Mouse (Mus musculus): ENCODE measurements around the gene Msh5. TPM values are rescaled to one million over a fixed set of nuclear protein-coding genes. Genes with fewer than 3 reads are reported as not detected.

Gene Msh5
- polyA plus RNA-seq, 1 experiment from 2014 or later = 3.2 TPM

DNA sequence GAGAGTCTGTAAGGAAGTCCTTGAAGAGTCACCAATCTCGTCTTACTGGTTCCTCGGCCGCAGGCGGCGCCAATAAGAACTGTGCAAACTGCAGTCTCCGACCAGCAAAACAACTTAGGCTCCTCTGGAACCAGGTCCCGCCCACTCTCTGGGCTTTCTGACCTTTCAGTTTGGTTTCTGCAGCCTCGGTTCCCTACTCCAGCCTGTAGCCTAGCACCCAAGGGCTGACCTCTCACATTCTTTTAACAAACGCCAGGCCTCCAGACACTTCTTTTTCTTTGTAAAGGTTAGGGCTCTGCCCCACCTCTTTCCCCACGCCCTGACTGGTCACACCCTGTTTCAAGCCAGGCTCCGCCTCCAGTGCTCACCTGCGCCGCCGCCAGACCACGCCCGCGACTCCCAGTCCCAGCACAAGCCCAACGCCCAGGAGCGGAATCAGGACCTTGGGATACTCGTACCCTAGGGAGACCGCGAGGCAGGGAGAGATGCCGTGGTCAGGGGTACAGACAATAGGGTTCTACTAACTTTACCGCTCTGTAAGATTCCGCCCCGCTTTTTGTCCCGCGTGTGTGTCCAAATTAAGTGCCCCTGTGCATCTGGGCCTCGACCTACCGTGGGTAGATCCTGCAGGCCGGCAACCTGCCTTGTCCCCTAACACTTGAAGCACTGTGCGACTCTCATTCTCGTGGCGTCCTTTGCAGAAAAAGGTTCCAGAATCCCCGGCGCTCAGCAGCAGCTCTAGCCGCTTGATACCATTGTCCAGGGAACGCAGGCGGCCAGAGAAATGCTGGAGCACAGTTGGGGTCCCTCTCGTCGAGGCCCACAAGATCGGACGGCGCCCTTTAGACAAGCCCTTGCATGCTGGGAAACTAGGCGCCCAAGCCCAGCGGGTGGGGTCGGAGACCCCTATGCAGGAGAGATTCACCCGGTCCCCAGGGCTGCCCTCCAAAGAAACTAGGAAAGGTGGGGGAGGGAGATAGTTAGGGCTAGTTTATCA is 18.7 kb upstream of the Msh5 start, which contains the start of gene Ly6g6c:
TSS of gene Ly6g6c (plus strand) at position 438 of the 997 bp plus-strand sequence.
- 2% methylated on average over 48 of the region's 48 CpGs for WGBS
- ATAC-seq (replicated peaks) = no peak
- Histone ChIP-seq H3K9me3 (no peaks in the 10 kb centered on the region), H3K27ac (replicated peaks) (no peak within 1 kb of the TSS), H3K4me3 (peak within 1 kb of the TSS; percentile 12), H3K9ac (replicated peaks) (no peak within 1 kb of the TSS; the same call in 1 of the 2 replicates), H3K27me3 (peaks cover 24% of the 10 kb centered on the region; the same call in 1 of the 2 replicates), H3K4me1 (peaks cover 29% of the 10 kb centered on the region), H3K36me3 (peaks cover 23% of the 10 kb centered on the region; the same call in 1 of the 2 replicates), H3K4me2 (replicated peaks) (peak within 1 kb of the TSS; percentile 38)

DNA sequence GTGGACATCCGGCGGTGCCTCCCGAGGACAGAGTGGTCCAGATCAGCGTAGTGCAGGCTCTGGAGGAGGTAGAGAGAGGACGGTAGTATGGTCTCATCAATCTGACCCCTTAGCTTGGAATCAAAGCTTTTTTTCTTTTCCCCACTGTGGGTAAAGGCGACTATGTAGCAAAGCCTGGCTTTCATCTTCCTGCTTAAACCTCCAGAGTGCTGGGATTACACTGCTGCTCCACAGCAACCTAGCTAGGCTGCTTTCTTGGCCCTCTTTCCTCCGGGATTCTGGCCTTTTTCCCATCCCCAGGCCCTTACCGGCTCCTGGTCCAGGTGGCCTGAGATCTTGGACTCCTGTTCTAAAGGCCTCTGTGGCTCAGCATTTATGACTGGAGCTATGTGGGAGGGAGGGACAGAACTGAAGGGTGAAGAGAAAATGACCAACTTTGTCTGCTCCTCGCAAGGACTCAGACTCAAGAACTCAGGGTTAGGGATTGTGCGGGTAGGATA is 17.9 kb upstream of the Msh5 start:
- Histone ChIP-seq H3K27ac (replicated peaks) (no peak overlapping the region), H3K4me3 (no peak overlapping the region), H3K4me1 (peaks cover 35% of the 10 kb centered on the region), H3K9ac (replicated peaks) (no peak overlapping the region), H3K27me3 (peaks cover 24% of the 10 kb centered on the region; the same call in 1 of the 2 replicates), H3K36me3 (peaks cover 23% of the 10 kb centered on the region; the same call in 1 of the 2 replicates), H3K4me2 (replicated peaks) (no peak overlapping the region), H3K9me3 (no peaks in the 10 kb centered on the region)
- WGBS = 36% methylated on average over 10 of the region's 10 CpGs
- no peak for ATAC-seq (replicated peaks)

DNA sequence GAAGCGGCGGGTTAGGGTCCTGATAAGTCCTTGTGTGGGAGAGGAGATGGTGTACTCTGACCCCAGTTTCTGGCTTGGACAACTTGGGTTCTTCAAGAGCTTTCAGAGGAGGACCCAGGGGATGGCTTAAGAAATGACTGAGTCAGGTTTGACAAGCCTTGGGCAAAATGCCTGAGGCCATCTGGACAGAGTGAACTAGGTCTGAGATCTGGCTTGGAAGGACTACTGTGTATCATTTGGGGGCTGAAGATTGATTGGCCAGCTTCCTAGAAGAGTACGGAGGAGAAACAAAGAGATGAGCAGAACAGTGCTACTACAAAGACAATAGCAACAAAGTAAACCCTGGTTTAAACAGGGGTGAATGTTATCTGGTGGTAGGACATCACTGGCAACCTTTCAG is 16.9 kb upstream of the Msh5 start:
- no peak for ATAC-seq (replicated peaks)
- no peak overlapping the region for H3K4me2 ChIP-seq (replicated peaks)
- peaks cover 23% of the 10 kb centered on the region; the same call in 1 of the 2 replicates for H3K36me3 ChIP-seq
- H3K27me3 ChIP-seq = peaks cover 24% of the 10 kb centered on the region; the same call in 1 of the 2 replicates
- H3K4me1 ChIP-seq = peaks cover 38% of the 10 kb centered on the region
- no peak overlapping the region for H3K9ac ChIP-seq (replicated peaks)
- H3K27ac ChIP-seq (replicated peaks) = no peak overlapping the region
- 95% methylated on average over 3 of the region's 3 CpGs for WGBS
- no peak overlapping the region for H3K4me3 ChIP-seq
- H3K9me3 ChIP-seq = no peaks in the 10 kb centered on the region

DNA sequence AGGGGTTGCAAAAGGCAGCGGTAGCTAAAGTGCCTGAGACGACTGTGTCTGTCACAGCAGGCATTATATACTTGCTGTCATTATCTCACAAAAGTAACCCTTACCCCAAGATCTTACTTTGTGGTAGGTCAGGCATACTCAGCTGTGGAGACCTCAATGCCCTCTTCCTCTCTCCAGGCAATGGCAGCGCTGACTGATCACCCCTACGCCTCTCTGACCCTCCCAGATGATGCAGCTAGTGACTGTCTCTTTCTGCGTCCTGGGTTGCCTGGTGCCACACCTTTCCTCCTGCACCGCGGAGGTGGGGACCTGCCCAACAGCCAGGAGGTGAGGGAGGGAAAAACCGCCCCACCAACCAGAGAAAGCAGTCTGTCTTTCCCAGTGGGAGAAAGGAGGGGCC is 14.8 kb upstream of the Msh5 start:
- H3K27me3 ChIP-seq = peaks cover 19% of the 10 kb centered on the region; the same call in 1 of the 2 replicates
- peaks cover 26% of the 10 kb centered on the region; the same call in 1 of the 2 replicates for H3K36me3 ChIP-seq
- no peak overlapping the region for H3K27ac ChIP-seq (replicated peaks)
- WGBS = 87% methylated on average over 8 of the region's 8 CpGs
- no peak overlapping the region for H3K9ac ChIP-seq (replicated peaks)
- peaks cover 38% of the 10 kb centered on the region for H3K4me1 ChIP-seq
- no peak for ATAC-seq (replicated peaks)
- no peak overlapping the region for H3K4me2 ChIP-seq (replicated peaks)
- H3K9me3 ChIP-seq = no peaks in the 10 kb centered on the region
- H3K4me3 ChIP-seq = peak overlapping the region; percentile 80; the same call in 1 of the 2 replicates

DNA sequence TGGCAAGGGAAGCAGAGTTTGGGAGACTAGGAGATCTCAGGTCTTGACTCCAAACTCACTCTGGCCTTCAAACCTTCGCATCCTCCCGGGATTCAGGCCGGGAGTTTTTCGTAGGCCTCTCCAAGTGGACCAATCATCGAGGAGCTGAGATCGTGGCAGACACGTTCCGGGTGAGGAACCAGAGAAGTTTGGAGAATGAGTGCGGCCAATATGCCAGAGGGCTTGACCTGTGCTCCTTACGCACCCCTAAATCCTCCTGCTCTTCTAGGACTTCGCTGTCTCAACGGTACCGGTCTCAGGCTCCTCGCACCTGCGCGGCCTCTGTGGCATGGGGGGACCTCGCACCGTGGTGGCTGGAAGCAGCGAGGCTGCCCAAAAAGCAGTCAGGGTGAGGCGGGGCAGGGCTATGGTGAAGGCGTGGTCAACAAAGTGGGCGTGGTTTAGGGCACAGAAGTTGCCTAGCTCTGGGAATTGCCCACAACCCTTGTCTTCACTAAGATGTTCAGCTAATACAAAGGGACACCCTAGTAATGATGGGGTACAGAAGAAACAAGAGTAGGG is 14.3 kb upstream of the Msh5 start:
- 57% methylated on average over 22 of the region's 22 CpGs for whole genome bisulfite sequencing
- peak overlapping the region; percentile 89 for H3K9ac ChIP-seq (replicated peaks)
- H3K27ac ChIP-seq (replicated peaks) = no peak overlapping the region
- ATAC-seq (replicated peaks) = no peak
- H3K36me3 ChIP-seq = peaks cover 27% of the 10 kb centered on the region; the same call in 1 of the 2 replicates
- H3K27me3 ChIP-seq = peaks cover 19% of the 10 kb centered on the region; the same call in 1 of the 2 replicates
- peaks cover 38% of the 10 kb centered on the region for H3K4me1 ChIP-seq
- peak overlapping the region; percentile 80 for H3K4me3 ChIP-seq
- no peaks in the 10 kb centered on the region for H3K9me3 ChIP-seq
- peak overlapping the region; percentile 92 for H3K4me2 ChIP-seq (replicated peaks)

DNA sequence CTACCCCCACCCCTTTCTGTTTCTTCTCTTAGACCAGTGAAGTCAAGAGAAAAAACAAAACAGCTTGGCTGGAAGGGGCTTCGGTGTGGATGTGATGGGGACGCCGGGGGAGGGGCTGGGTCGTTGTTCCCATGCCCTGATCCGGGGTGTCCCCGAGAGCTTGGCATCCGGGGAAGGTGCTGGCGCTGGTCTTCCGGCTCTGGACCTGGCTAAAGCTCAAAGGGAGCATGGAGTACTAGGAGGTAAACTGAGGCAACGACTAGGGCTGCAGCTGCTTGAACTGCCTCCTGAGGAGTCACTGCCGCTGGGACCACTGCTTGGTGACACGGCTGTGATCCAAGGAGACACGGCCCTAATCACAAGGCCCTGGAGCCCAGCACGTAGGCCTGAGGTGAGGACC is 13.5 kb upstream of the Msh5 start:
- Histone ChIP-seq H3K4me1 (peaks cover 32% of the 10 kb centered on the region), H3K27ac (replicated peaks) (no peak overlapping the region), H3K36me3 (peaks cover 30% of the 10 kb centered on the region), H3K27me3 (peaks cover 13% of the 10 kb centered on the region; the same call in 1 of the 2 replicates), H3K4me2 (replicated peaks) (peak overlapping the region; percentile 92), H3K9me3 (no peaks in the 10 kb centered on the region), H3K4me3 (peak overlapping the region; percentile 80), H3K9ac (replicated peaks) (peak overlapping the region; percentile 89)
- WGBS = 16% methylated on average over 14 of the region's 14 CpGs
- ATAC-seq (replicated peaks) = peak; percentile 12; the same call in 1 of the 2 replicates

DNA sequence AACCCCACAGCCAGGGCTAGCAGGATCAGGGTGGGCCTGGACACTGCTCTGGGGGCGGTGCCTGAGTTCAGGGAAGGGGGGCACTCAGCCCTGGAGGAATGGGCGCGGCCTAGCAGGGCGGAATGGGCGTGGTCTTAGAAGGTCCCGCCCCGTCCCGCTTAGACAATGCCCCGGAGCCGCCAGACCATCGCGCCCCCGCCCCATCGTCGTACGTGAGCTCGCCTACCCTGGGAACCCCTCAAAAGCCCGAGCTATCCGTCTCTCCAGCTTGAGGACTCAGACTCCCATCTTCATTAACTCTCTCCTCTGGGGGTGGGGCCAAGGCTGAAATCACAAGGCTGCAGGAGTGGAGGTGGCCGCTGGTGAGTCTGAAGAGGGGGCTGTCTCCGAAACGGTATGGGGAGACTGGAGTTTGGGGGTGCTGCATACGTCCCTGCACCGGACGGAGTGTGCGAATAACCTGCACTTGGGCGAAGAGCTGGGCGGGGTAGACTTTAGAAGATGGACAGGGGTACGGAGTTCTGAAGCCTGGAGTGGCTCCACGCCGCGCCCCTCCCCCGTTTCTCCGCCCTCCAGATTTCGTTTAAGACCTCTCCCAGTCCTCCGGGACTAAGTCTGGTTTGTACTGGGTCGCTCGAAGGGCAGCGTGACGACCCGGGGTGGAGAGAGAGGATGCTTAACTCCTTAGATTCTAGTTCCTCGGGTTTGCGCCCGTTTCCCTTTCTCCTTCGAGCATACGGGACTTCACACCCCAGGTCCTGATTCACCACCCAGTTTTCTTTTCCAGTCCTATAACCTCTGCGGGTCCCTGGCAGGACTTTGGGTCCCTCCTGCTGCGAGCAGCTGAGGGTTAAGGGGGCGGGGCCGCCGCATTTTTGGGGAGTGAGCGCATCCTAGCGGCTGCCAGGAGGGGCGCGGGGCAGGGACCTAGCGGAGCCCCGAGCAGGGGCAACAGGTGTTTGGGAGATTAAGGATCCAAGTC is 12.7 kb upstream of the Msh5 start, which contains the start of gene Ddah2:
TSS of gene Ddah2 (plus strand) at position 125 of the 982 bp plus-strand sequence.
- peak within 1 kb of the TSS; percentile 92 for H3K4me2 ChIP-seq (replicated peaks)
- peak within 1 kb of the TSS; percentile 89 for H3K9ac ChIP-seq (replicated peaks)
- ATAC-seq (replicated peaks) = peak; percentile 89
- H3K9me3 ChIP-seq = no peaks in the 10 kb centered on the region
- H3K4me1 ChIP-seq = peaks cover 24% of the 10 kb centered on the region
- under 1% methylated on average over 57 of the region's 57 CpGs for WGBS
- H3K27me3 ChIP-seq = peaks cover 8% of the 10 kb centered on the region; the same call in 1 of the 2 replicates
- peaks cover 33% of the 10 kb centered on the region for H3K36me3 ChIP-seq
- peak within 1 kb of the TSS; percentile 80 for H3K4me3 ChIP-seq
- peak within 1 kb of the TSS; percentile 91 for H3K27ac ChIP-seq (replicated peaks)

DNA sequence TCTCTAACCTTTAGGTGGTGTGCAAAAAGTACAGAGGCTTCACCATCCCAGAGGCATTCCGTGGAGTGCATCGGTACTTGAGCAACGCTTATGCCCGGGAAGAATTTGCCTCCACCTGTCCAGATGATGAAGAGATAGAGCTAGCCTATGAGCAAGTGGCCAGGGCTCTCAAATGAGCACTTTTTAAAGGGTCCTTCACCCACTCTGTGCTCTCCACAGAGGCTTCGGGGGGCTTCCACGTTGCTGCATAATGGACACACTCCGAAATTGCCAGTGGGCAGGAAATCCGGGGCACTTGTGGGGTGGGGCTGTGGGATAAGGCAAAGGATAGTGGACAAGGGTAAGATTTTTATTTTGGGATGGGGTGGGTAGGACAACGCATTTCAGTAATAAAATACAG is 11.8 kb upstream of the Msh5 start:
- no peaks in the 10 kb centered on the region for H3K9me3 ChIP-seq
- peaks cover 38% of the 10 kb centered on the region for H3K36me3 ChIP-seq
- 66% methylated on average over 9 of the region's 9 CpGs for WGBS
- no peak overlapping the region; the same call in 1 of the 2 replicates for H3K4me3 ChIP-seq
- H3K4me1 ChIP-seq = peaks cover 24% of the 10 kb centered on the region
- peak overlapping the region; percentile 91; the same call in 1 of the 2 replicates for H3K27ac ChIP-seq (replicated peaks)
- 0 out of 2 replicates have a peak, but pooled peaks have one; percentile 0 for ATAC-seq (replicated peaks)
- H3K4me2 ChIP-seq (replicated peaks) = no peak overlapping the region; the same call in 1 of the 2 replicates
- no peaks in the 10 kb centered on the region for H3K27me3 ChIP-seq
- no peak overlapping the region for H3K9ac ChIP-seq (replicated peaks)

DNA sequence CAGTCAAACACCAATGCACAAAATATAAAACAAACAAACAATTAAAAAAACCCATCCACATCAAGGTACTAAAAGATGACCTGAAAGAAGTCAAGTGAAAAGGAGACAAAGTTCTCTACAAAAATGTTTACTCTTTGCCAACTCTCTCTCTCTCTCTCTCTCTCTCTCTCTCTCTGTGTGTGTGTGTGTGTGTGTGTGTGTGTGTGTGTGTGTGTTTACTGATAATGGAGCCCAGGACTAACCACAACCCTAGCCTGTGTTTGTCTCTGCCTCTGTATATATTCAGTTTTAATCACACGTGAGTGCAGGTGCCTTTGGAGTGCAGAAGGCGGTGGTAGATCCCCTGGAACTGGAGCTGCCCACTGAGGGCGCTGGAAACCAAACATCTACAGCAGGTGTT is 10.5 kb upstream of the Msh5 start:
- no peak overlapping the region for H3K27ac ChIP-seq (replicated peaks)

DNA sequence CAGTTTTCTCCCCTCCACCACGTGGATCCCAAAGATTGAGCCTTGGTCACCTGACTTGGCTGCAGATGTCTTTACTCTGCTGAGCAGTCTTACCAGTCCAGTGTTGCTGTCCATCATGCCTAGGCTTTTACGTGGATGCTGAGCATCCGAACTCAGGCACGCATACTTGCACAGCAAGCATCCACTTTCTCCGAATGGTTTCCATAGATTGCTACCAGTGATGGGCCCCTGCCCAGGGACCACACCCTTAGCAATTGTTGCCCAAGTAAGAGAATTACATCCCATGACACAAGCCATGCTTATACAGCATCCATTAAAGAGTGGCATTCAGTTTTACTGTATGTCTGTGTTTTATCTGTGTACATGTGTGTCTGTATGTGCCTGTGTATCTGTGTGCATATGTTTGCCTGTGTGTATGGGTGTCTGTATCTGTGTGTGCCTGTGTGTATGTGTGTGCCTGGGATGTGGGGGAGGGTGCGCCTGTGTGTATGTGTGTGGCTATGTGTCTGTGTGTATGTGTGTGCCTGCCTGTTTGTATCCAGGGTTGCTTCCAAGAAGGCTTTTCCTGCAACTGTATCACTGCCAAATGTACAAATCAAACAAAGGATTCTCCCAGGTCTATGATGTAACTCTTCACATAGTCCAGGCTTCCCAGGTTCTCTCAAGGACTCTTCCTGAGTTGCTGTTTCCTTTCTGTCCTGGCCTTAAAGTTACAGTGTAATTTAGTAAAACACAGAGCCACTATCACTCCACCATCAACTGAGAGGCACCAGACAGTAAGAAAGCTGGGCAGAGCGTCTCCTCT is 9.3 kb upstream of the Msh5 start:
- peaks cover 22% of the 10 kb centered on the region for H3K36me3 ChIP-seq
- no peak overlapping the region for H3K4me2 ChIP-seq (replicated peaks)
- H3K9ac ChIP-seq (replicated peaks) = no peak overlapping the region
- H3K9me3 ChIP-seq = no peaks in the 10 kb centered on the region
- 91% methylated on average over 7 of the region's 7 CpGs for WGBS
- H3K27me3 ChIP-seq = no peaks in the 10 kb centered on the region
- no peak overlapping the region for H3K27ac ChIP-seq (replicated peaks)
- ATAC-seq (replicated peaks) = no peak
- peaks cover 30% of the 10 kb centered on the region for H3K4me1 ChIP-seq
- H3K4me3 ChIP-seq = no peak overlapping the region

More for the DNA sequence above, 10.5 kb upstream of the Msh5 start:
- no peak overlapping the region for H3K4me2 ChIP-seq (replicated peaks)
- peaks cover 32% of the 10 kb centered on the region for H3K36me3 ChIP-seq
- H3K9me3 ChIP-seq = no peaks in the 10 kb centered on the region
- H3K9ac ChIP-seq (replicated peaks) = no peak overlapping the region
- peaks cover 28% of the 10 kb centered on the region for H3K4me1 ChIP-seq
- H3K4me3 ChIP-seq = no peak overlapping the region
- WGBS = 88% methylated on average over 3 of the region's 3 CpGs
- no peaks in the 10 kb centered on the region for H3K27me3 ChIP-seq
- ATAC-seq (replicated peaks) = no peak

Data from forebrain, embryonic 15.5 days (tissue).